Mouse (Mus musculus) spleen, postnatal 10 days (tissue): ENCODE results near the gene Ubxn10.

Source experiments
- DNase-seq, 2 experiments: peaks; one replicate each; pipeline ENCODE4 v3.0.0; 2021 to 2022; ENCODE audit warnings: low spot score in 2 of 2

Ubxn10 gene

DNA sequence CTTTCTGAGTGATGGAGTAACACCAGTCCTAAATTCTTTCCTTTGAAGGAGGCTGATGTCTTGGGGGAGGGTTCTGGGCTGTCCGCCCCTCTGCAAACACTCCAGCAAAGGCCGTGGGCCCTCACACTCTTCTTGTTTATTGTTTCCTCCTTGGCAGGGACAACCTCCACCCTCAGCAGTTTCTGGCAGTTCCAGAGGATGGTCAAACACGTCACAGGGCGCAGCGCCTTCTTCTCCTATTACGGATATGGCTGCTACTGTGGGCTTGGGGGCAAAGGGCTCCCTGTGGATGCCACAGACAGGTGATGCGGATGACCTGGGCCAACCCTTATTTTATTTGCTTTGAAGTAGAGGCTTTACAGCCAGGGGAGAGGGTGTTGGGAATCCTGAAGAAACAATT lies 2.9 kb downstream of the Ubxn10 start:
- no peak for DNase-seq

DNA sequence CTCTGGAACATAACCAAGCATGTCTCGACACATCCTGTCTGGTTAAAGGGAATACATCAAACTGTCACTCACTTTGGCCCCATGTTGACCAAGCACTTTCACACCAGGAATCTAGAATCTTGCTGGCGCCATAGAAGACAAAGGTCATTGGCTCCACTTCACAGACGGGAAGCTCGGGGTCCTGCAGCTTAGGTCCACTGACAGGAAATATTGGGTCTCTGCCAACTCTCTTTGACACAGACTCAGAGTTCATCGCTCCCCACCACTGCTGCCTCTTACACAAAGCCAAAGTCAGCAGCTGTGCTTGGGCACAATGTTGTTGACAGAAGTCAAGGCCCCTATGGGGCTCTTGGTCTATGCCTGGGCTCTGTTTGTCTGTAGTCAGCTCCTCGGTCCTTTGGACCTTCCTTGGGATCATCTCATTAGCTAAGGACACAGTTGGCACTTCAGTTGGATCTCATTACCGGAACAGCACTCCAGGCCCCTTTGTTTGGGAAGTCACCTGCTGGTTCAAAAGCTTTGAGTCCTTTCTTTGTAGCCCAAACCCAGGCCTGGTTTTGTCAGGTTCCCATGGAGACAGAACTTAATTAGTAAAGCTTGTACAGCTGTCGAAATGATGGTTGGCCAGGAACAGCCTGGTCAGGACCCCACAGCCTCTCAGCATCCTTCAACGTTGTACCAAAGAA lies 7.8 kb downstream of the Ubxn10 start:
- DNase-seq: no peak

DNA sequence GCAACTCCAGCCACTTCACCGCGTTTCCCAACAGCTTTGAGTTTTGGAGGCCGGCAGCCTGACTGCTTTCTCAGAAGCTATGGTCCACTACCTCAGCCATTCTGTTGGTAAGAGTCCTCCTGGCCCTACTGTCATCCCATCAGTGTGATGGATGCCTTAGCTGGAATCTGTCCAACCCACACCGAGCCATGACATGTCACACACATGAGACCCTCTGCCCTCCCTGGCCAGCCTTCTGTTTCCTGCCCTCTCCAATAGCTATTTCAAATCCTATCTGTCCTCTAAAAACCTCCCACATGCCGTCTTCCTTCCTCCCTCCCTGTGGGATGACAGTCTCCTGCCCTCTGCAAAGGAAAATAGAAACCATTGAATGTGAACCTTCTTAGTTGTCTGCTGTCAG lies 11.2 kb downstream of the Ubxn10 start:
- DNase-seq: no peak

DNA sequence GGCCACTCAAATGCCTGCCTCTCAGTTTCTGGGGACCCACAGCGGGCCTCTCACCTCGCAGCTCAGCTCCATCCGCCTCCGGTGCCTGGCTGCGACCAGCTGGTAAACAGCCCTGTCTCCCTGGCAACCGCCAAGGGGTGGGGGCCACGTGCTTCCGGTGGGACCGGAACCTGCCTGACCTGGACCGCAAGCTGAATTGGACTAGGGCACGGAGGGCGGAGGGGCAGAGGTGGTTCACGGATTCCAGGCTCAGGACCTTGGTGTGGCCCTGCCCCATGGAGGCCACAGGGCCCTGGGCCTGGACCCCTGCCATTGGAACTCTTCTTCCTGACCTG lies 11.9 kb downstream of the Ubxn10 start:
- peak in 1 of 2 experiments; percentile 48 for DNase-seq

DNA sequence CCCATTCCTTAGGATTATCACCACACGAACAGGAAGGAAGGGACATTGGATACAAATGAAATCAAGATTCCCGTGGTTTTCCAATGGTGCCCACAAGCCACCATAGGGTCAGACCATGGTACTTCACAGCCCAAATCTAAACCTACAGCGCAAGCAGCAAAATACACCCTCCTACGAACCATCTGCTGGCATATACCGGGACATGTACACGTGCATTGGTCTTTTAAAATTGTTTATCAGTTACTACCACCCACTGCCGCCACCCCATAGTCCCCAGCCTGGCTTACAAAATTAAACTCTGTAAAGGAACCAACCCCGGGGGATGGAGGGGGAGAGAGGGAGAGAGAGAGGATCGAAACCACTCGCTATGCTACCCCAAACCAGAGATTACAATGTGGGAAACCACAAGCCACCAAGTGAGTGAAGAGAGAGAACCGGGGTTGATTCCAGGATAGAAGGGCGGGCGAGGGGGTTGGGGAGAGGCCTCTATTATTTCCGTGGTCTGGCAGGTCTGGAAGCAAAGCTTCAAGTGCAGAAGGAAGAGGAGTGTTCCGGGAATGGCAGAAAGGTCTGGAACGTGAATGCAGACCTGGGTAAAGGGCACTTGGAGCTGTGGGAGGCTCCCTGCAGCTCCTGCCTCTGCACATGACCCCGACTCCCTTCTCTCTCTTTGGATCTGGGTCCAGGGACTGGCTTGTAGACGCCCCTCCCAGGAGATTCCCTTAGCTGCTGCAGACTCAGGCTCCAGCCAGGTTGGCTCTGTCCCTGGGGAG lies 12.4 kb downstream of the Ubxn10 start, which contains the start of gene Pla2g2c:
Gene Pla2g2c (plus strand): TSS at position 439 of the 773 bp plus-strand sequence.
- no peak for DNase-seq

DNA sequence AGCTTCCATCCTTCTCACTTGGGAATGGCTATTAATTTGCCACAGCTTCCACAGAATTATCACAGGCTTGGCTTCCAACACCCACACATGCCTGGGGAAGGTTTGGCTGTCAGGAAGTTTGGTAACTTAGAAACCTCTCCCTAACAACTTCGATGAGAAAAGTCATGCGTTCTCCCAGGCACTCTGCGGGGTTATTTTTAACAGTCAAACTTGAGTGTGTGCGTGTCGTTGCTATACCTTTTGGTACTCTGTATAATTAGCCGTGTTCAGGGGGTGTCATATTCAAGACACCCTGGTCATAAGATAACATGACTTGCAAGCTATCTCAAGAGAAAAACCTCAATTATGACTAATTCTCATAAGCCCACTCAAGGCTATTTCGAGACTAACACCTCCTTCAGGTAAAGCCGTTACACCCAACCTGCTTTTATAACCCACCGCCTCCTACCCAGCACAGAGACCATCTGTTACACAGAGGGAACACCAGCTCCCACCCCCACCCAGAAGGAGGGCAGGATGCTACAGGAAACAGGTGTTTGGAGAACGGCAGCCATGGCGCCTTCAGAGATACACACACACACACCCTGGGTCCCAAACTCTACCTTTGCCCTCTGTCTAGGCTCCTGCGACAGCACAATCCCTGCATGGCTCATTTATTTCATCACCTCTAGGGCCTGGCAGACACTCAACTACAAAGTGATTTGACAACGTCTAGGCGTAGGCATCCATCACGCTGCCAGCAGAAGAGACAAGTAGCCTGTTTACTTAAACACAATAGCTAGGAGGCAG lies 13.3 kb downstream of the Ubxn10 start:
- DNase-seq: no peak

DNA sequence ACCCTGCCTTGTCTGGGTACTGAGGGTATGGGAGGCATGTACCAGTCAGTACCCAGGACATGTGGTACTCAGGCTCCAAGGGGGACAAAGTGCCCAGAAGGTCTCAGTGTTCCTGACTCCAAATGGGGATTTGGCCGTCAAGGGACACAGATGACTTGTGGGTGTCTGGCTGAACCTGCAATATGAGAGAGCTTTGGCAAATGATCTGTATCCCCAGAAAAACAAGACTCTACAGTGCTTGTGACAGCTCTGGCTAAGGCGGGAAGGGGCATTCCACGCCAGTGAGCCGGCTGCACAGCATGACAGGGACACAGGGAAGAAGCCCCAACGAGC lies 17.7 kb downstream of the Ubxn10 start:
- DNase-seq: no peak

DNA sequence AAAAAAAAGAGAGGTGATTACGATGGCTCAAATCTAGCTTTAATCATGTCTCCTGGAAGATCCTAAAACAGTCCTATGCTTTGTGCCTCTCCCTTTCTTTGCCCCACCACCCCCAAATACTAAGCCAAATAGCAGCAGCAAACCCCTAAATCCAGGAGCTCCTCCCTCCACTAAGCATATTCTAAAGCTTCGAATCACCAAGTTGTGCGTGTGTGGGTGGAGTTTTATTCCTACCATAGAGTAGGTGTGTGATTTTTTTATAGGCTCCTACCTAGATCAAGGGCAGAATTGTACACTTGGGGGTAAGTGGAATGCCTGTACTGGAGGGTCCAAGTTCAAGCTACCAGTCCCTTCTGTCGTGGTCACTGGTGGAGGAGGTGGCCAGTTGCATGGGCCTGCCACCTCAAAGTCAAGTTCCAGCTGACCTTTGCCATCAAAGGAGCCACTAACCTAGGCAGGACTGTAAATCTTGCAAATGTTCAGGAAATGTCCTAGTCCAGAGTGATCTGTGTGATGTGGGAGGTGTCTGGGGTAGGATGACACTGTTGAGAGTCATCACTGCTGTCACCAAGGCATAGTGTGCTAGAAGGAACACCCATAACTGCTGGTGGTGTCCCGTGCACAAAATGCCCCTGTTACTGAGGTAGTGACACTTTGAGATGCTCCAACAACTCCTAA lies 18.2 kb downstream of the Ubxn10 start:
- DNase-seq: no peak

DNA sequence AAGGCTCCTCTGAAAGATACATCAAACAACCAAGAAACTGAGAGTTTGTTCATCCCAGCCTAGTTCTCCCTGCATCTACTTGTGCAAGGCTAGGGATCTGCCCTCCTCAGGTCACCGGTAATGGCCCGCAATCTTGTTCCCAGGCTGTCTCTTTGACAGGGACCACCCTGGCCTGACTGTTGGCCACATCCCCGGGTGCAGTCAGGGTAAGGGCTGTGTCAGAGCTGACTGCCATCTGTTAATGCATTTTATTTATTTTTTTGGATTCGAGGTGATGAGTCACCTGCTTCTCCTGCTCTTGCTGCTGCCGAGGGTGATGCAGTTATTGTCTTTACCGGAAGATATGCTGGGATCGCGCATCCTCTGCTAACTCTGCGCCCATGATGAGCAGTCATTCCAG lies 20.3 kb downstream of the Ubxn10 start:
- no peak for DNase-seq

DNA sequence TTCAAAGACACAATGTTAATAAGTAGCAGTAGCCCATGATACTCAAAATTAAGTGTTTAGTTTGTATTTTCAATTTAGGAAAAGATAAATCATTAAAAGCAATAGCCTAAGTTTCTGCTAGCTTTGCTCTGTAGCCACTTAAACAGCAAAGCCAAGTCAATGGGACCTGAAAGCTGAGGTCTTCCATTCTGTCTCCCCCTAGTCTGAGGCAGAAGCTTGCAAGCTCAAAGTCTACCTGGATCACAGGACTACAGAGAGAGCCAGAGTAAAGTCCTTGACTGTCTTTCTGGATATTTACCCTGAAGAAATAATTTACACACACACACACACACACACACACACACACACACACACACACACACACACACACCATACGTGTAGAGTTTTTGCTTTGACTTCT lies 22.8 kb downstream of the Ubxn10 start:
- no peak for DNase-seq

DNA sequence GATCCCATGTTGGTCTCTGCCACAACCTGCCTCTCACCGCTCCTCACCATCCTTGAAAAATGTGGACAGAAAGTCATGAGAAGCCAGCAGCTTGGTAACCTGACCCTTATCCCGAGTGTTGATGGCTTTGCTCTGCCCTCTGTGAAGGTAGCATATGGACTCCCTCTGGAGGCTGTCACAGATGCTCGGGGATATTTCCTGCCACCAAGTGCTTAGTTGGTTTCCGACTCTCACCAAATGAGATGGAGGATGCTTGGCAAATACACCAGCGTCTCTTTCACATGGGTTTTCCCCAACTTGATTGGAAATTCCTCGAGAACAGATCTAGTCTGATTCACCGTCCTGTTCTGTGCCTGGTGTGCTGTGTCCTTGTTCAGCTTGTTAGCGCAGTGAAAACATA lies 24.3 kb downstream of the Ubxn10 start:
- DNase-seq: no peak

DNA sequence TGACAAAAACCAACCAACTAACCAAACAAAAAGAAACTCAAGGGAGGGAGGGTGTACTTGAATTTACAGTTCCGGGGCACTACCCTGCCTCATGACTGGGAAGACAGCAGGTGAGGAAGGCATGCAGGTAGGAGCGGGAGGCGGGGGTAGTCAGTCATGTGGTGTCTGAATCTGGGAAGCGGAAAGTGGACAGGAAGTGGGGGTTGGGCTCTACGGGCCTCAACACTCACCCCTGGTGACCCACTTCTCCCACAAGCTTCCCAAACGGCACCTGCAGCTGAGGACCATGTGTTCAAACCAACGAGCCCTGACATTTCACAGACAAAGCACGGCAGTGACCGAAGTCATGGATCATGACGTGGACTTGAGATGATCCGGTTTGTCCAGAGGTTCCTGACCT lies 24.9 kb downstream of the Ubxn10 start:
- no peak for DNase-seq

DNA sequence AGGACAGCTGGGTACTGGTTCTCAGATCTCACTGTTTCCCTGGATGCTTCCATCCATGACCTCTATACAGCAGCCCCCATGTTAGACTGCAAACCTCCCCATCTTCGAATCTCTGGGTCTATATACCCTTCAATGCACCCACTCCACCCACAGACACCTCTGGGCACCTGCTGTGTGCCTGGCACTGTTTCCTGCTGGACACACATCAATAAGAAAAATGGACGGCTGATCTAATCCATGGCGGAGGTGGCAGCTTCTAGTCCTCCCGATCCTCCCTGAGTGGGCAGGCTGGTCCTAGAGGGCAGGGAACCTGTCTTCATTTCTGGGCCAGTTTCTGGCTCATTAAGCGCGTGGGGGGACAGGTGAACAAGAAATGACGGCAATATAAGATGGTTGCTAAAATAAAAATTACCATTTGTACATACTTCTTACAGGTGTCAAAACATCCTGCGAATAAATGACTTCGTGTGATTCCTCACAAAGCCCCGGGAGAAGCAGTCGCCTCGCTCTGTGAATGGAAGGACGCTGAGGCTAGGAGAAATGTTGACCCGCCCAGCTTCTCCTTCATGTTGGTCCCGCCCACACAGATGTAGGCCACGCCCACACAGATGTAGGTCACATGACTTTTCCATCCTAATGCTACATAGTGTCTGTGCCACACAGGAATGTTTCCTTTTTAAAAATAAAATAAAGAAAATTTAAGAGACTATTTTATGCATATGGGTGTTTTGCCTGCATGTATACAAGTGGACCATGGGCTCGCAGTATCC lies 25.7 kb downstream of the Ubxn10 start:
- no peak for DNase-seq

DNA sequence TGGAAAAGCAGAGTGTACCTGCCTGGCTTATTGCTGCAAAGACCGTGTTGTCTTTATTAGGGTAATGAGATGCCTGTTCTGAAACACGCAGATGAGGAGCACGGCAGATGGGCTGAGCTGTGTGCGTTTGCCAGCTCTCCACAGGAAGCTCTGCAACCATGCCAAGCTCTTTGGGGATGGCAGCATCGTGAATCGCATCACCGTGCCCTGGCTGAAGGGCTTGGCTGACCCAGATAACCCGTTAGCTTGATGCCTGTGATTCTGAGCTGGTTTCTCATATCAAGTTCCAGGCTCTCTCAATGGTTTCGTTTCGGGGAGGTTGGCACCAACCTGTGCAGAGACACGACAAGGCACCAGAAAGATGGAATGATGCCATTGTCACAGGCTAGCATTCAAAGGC lies 26.3 kb downstream of the Ubxn10 start:
- no peak for DNase-seq

DNA sequence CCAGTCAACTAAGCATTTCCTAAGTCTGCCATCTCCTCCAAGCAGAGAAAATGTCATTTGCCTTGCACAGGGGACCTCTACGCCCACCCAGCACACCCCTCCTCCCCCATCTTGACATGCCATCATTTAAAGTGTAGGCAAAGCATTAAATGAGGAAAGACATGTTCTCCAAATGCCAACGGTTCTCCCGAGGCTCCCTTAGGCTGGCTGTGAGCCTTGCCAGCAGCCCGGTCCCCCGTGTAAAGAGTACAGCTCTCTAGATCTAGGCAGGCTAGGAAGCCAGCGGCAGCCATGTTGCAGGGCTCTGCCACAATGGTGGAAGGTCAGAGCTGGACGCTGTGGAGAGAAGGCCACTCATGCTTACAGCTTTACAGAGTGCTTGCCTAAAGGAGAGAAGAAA lies 27.0 kb downstream of the Ubxn10 start:
- no peak for DNase-seq

DNA sequence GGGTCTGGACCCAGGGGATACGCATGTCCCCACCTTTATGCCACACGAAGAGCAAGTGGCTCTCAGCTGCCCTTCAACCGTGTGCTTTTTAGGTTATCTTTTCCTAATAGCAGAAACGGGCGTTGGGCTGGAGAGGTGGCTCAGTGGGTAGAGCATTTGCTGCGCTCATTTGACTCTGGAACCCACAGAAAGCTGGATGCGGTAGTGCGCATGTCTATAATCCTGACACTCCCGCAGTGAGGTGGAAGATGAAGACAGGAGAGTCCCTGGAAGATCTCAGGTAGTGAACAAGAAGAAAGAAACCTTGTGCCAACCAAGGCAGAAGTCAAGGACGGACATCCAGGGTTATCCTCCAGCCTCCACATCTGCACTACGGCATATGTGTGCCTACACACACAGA lies 27.7 kb downstream of the Ubxn10 start:
- DNase-seq: no peak

DNA sequence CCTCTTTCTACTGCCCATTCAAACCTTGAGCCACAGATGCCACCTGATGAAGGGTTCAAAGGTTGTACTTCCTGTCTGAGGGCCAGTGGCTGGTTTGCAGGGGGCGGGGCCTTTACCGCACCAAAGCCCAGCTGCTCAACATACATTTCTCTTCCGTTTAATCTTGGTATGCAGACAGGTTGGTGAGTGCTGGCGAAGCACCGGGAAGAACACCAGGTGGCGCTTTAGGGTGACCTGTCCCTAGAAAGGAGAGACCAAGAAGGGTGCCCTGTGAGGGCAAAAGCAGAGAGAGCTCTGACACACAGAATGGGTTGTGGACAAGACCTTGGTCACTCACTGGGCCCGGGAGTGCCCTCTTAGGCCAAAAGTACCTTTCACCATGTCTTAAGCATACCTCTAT lies 28.3 kb downstream of the Ubxn10 start:
- DNase-seq: peak in 1 of 2 experiments; percentile 38

DNA sequence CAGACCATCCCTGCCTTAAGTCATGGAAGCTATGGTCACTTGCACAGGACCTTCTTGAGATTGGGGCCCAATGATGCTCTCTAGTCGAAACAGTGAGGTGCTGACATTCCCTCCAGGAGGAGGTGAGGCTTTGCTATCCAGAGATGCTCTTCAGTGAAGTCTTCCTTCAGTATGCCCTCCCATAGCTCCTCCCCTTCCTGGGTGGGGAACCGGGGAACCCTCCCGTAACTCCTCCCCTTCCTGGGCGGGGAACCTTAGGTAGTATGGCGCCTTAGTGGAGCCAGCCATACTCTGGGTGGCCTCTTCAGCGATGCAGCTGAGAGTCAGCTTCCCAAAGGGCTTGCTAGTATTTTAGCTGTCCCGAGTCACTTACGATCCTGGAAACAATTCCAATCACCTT lies 30.3 kb downstream of the Ubxn10 start:
- no peak for DNase-seq

DNA sequence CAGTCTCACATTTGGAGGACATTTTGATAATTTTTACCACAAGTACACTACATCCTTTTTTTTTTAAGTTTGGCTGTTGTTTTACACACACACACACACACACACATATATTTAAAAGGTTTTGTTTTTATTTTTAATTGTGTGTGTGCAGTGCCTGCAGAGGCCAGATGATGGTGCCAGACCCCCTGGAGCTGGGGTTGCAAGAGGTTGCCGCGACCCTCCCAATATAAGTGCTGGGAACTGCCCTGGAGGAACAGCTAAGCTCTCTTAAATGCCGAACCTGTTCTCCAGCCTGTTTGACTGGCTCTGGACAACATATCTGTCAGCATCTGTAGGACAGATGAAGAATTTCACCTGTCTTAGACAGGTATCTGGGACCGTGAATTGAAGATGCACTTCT lies 32.8 kb downstream of the Ubxn10 start:
- DNase-seq: no peak

DNA sequence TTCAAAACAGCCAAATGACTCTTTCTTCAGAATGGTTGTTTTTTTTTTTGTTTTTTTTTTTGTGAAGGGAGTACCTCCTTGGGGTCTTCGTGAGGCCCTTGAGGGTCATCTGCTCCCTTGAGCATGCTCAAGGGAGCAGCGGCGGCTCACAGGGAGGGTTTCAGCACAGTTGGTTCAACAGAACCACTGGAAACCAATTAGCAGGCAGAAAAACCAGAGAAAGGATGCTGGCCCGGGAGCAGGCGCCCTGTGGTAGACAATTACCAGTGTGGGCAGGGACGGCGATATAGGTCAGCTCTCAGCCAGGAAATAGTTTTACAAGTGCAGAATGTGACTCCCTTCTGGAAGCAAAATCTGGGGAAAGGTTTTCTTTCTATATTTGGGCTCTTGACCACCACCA lies 33.4 kb downstream of the Ubxn10 start:
- no peak for DNase-seq

DNA sequence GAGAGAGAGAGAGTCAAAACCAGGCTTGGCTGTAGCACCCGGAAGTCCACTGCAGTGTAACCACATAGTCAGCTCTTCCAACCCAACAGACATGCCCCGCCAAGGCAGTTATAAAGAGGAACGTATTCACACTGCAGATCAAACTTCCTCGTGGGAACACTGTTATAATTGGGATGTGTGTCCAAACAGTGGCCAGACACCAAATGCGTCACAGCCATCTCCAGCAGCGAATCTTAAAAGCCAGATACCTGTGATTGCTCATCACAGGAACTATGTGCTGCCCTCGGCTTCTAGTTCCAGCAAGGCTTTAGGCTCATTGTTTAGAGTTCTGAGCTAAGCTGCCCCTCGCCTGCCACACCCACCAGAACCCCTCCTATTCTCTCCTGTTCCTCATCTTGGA lies 34.4 kb downstream of the Ubxn10 start:
- no peak for DNase-seq

DNA sequence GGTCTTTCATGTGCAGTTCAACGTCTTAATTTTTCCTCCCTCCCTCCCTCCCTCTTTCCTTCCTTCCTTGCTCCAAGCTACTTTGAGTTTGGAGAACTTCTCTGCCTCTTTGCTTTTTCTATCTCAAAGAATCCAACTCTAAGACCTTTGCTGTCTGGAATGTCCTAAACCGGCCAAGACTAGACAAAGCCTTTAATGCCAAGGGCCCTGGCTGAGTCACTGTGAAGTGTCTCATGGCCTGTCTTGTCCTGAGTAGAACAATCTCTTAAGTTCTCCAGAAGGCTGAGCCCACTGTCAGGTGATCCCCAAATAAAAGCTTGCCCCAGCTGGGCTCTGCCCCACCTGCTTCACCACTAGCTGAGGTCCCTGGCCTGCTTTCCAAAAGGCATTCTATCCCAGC lies 34.9 kb downstream of the Ubxn10 start:
- no peak for DNase-seq
